Mouse (Mus musculus): Measurements from ENCODE around the gene Sparc.

DNA sequence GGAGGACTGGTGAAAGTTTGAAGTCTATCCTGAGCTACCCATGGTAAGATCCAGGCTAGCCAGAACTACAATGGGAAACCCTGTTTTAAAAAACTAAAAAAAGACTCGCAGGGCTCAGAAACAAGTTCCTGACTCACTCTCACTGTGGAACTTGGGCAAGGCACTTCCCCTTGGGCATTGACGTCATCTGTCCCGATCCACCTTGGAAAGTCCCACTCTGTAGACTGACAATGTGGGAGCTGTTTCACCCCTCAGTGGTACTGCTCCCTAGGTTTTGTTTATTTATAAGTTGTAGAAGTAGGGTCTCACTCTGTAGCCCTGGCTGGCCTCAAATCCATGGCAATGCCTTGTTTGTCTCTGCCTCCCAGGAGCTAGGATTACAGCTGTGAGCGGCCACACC lies 30.7 kb upstream of the Sparc start:
- TF ChIP-seq CTCF (IDR thresholded peaks at IDR 0.05; ENCODE audit: low read depth, low read length) (no peak), POLR2A (IDR thresholded peaks at IDR 0.05; ENCODE audit: extremely low read depth, insufficient read depth, low read length) (no peak)
